Mouse (Mus musculus) fibroblast of lung, adult 2 months (primary cell): ENCODE measurements around the gene Snrpb2.

Experiments
- DNase-seq: peaks from one replicate; pipeline ENCODE4 v3.0.0-alpha.2; 2011; ENCODE audit warnings: low read depth

Gene Snrpb2

GRCm38 (mm10) chr2:143062812-143063792, at the start of gene Snrpb2:
TSS of gene Snrpb2 (plus strand) at chr2:143063039.
- DNase-seq: peak; percentile 72

- no peak for DNase-seq
Measured at GRCm38 (mm10) chr2:143013057-143013456, 49.8 kb upstream of the Snrpb2 start.

- DNase-seq: no peak
Measured at GRCm38 (mm10) chr2:143018084-143018483, 44.8 kb upstream of the Snrpb2 start.

GRCm38 (mm10) chr2:143018591-143019130, 44.2 kb upstream of the Snrpb2 start:
- no peak for DNase-seq

- no peak for DNase-seq
Measured at GRCm38 (mm10) chr2:143019727-143020126, 43.1 kb upstream of the Snrpb2 start.

- peak; percentile 40 for DNase-seq
Measured at GRCm38 (mm10) chr2:143023331-143023730, 39.5 kb upstream of the Snrpb2 start.

GRCm38 (mm10) chr2:143024226-143024625, 38.6 kb upstream of the Snrpb2 start:
- DNase-seq: no peak

- no peak for DNase-seq
Measured at GRCm38 (mm10) chr2:143031283-143031682, 31.6 kb upstream of the Snrpb2 start.

GRCm38 (mm10) chr2:143032378-143033255, 30.2 kb upstream of the Snrpb2 start:
- DNase-seq: no peak

GRCm38 (mm10) chr2:143034350-143035085, 28.3 kb upstream of the Snrpb2 start:
- DNase-seq: no peak

GRCm38 (mm10) chr2:143035086-143035593, 27.7 kb upstream of the Snrpb2 start:
- no peak for DNase-seq

GRCm38 (mm10) chr2:143041596-143041995, 21.2 kb upstream of the Snrpb2 start:
- no peak for DNase-seq

GRCm38 (mm10) chr2:143055251-143055650, 7.6 kb upstream of the Snrpb2 start:
- DNase-seq: no peak

GRCm38 (mm10) chr2:143056736-143057135, 6.1 kb upstream of the Snrpb2 start:
- DNase-seq: no peak

- DNase-seq: no peak
Measured at GRCm38 (mm10) chr2:143062432-143062811, 417 bp upstream of the Snrpb2 start.

GRCm38 (mm10) chr2:143065914-143066313, 3.1 kb downstream of the Snrpb2 start:
- no peak for DNase-seq

- DNase-seq: no peak
Measured at GRCm38 (mm10) chr2:143078198-143078851, 15.5 kb downstream of the Snrpb2 start, which contains the start of gene Otor. TSS of gene Otor (plus strand) at chr2:143078473.

GRCm38 (mm10) chr2:143081693-143082092, 18.9 kb downstream of the Snrpb2 start:
- no peak for DNase-seq

GRCm38 (mm10) chr2:143084852-143085397, 22.1 kb downstream of the Snrpb2 start:
- DNase-seq: no peak

- no peak for DNase-seq
Measured at GRCm38 (mm10) chr2:143089866-143090265, 27.0 kb downstream of the Snrpb2 start.
